Mouse (Mus musculus) kidney, embryonic 14.5 days (tissue): ENCODE data around the gene D630003M21Rik. TPM values are rescaled to one million over a fixed set of nuclear protein-coding genes. Genes with fewer than 3 reads are reported as not detected.

Experiments
- ATAC-seq: fragments of 200-750 bp; cut with Nextera tagmentation; 2 replicates; pipeline ENCODE4 v1.8.0; 2017; ENCODE audit warnings: moderate number of reproducible peaks, mild to moderate bottlenecking, moderate TSS enrichment, moderate library complexity; ENCODE audit not compliant: low FRiP score, low TSS enrichment
- H3K27ac ChIP-seq: fragments of 300-500 bp; sonication (generic); 2 replicates; pipeline ENCODE4 v1.5.1; 2014; ENCODE audit warnings: low read depth, mild to moderate bottlenecking, low read length, moderate library complexity, mixed read lengths
- H3K27me3 ChIP-seq: fragments of 300-500 bp; sonication (generic); 2 replicates; pipeline ENCODE4 v1.6.1; 2014; ENCODE audit warnings: mild to moderate bottlenecking, low read length; ENCODE audit not compliant: control insufficient read depth, insufficient read depth
- H3K36me3 ChIP-seq: fragments of 300-500 bp; sonication (generic); 2 replicates; pipeline ENCODE4 v1.6.1; 2014; ENCODE audit warnings: low read length, mixed read lengths; ENCODE audit not compliant: control insufficient read depth, insufficient read depth
- H3K4me1 ChIP-seq: fragments of 300-500 bp; sonication (generic); 2 replicates; pipeline ENCODE4 v1.6.1; 2014; ENCODE audit warnings: low read length, mixed read lengths; ENCODE audit not compliant: control insufficient read depth, insufficient read depth
- H3K4me2 ChIP-seq: fragments of 300-500 bp; sonication (generic); replicated peaks from 2 replicates; pipeline ENCODE4 v1.6.1; 2014; ENCODE audit warnings: low read depth, mild to moderate bottlenecking, low read length
- H3K4me3 ChIP-seq: fragments of 300-500 bp; sonication (generic); 2 replicates; pipeline ENCODE4 v1.5.1; 2014; ENCODE audit warnings: mild to moderate bottlenecking, low read length
- H3K9ac ChIP-seq: fragments of 300-500 bp; sonication (generic); 2 replicates; pipeline ENCODE4 v1.6.1; 2014; ENCODE audit warnings: low read depth, mild to moderate bottlenecking, low read length, moderate library complexity
- H3K9me3 ChIP-seq: fragments of 300-500 bp; sonication (generic); 2 replicates; pipeline ENCODE4 v1.6.1; 2016; ENCODE audit warnings: low read length; ENCODE audit not compliant: control insufficient read depth
- WGBS: fragments of 180-500 bp; shearing (Covaris S2); extraction: QIAGEN DNeasy Blood & Tissue Kit; methylation state at CpG from one replicate; pipeline ENCODE4 v1.1.7; 2014; 5-methylcytosine and 5-hydroxymethylcytosine counted together
- polyA plus RNA-seq: library from polyadenylated mRNA; unstranded; fragments of >200 nt; fragmentation: Nextera tagmentation; extraction: Ambion mirVana; gene quantifications from 2 replicates; pipeline ENCODE4 v1.2.1, GENCODE M21; 2014

Gene D630003M21Rik
- polyA plus RNA-seq, 1 experiment from 2014 or later: 5.2 TPM

DNA sequence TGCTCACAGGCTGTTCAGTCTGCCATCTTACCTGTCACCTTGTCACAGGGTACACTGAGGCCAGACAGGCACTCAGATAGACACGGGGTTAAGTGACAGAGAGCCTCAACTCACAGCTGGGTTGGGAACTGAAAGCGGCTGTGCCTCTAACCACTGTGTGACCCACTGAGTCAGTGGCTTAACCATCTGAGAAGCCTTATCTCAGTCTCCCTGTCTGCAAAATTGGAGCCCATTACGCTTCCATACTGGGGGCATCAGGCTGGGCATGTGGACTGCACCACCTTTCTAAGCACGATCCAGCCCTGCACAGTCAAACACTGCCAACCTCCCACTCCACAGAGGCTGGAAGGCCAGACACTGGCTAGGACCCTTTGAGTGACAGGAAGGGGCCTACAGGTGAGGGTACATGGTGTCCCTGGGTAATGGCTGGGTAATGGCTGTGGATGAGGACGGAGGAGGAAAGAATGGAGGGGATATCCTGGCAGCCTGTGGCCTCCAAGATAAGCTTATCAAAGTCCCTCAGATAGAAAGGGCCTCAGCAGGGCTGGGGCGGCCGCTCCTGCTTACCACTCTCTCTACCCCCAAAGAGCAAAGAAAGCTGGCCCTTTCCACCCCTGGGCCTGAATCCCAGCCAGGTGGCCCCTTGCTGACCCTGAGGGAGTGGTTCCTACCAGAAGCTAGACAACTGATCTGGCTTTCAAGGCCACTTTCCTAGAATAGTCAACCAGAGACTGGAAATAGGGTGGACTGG, 87.2 kb downstream of the D630003M21Rik start:
- Histone ChIP-seq H3K4me2 (no peak overlapping the region), H3K9me3 (no peaks in the 10 kb centered on the region), H3K27me3 (0 out of 2 replicates have a peak, but pooled peaks cover 5% of the 10 kb centered on the region), H3K27ac (no peak overlapping the region), H3K9ac (no peak overlapping the region), H3K4me3 (no peak overlapping the region), H3K4me1 (peaks cover 31% of the 10 kb centered on the region), H3K36me3 (no peaks in the 10 kb centered on the region; the same call in 1 of the 2 replicates)
- no peak for ATAC-seq
- 80% methylated on average over 7 of the region's 7 CpGs for WGBS

DNA sequence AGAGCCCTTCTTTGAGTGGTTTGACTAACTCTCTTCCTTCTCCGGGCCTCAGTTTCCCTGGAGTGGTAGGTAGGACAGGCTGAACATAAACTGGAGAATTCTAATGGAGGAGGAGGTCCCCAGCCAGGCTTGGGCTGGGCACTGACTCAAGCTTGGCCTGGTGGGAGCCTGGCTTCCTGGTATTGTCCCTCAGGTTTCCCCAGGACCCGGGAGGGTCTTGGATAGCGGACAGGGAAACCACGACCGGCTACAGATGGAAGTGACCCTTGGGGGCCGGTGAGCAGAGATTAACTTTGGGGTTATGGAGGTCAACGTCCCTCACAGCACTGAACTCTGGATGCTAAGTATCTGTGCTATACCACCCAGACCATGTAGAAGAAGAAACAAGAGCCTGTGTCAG, 87.8 kb downstream of the D630003M21Rik start:
- Histone ChIP-seq H3K27me3 (0 out of 2 replicates have a peak, but pooled peaks cover 5% of the 10 kb centered on the region), H3K9me3 (no peaks in the 10 kb centered on the region), H3K27ac (no peak overlapping the region), H3K4me1 (peaks cover 31% of the 10 kb centered on the region), H3K4me2 (no peak overlapping the region), H3K36me3 (no peaks in the 10 kb centered on the region; the same call in 1 of the 2 replicates), H3K4me3 (no peak overlapping the region), H3K9ac (no peak overlapping the region)
- 75% methylated on average over 7 of the region's 7 CpGs for WGBS
- ATAC-seq: no peak

DNA sequence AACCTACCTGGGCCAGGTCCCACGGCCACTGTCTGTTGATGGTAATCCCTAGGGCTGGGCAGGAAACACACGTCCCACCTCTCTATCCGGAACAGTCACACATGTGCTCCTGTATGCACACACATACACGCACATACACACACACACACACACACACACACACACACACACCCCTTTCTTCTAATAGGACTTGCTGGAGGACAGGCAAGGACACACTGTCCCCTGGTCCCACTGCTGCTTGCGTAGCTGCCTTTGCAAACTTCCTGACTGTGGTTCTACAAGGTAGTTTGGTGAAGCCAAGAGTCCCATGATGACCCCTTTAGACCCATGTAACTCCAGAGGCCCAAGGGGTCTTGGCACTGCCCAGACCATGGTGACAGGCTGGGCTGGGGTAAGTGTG, 88.4 kb downstream of the D630003M21Rik start:
- H3K4me3 ChIP-seq: no peak overlapping the region
- H3K9ac ChIP-seq: no peak overlapping the region
- H3K27me3 ChIP-seq: 0 out of 2 replicates have a peak, but pooled peaks cover under 1% of the 10 kb centered on the region
- H3K4me1 ChIP-seq: peaks cover 27% of the 10 kb centered on the region
- 84% methylated on average over 5 of the region's 5 CpGs for WGBS
- H3K9me3 ChIP-seq: no peaks in the 10 kb centered on the region
- H3K36me3 ChIP-seq: no peaks in the 10 kb centered on the region; the same call in 1 of the 2 replicates
- no peak for ATAC-seq
- no peak overlapping the region for H3K4me2 ChIP-seq
- H3K27ac ChIP-seq: no peak overlapping the region

DNA sequence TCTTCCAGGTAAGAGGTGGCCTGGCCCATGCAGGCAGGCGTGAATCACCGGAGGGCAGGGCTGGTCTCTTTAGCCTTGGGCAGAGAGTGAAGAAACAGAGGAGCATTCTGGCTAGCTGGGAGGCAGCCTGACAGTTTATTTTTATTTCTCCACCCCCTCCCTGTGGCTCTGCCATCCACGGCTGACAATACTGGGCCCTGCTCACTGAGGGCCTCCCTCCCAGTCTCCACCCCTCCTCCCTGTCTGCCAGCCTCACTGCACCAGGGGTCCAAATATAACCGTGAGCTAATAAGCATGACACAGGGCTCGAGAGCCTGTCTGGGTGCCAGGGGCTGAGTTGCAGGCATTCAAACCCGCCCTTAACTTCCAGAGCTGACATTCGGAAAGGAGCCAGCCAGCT, 89.4 kb downstream of the D630003M21Rik start:
- H3K9me3 ChIP-seq: no peaks in the 10 kb centered on the region
- 51% methylated on average over 7 of the region's 7 CpGs for WGBS
- no peaks in the 10 kb centered on the region for H3K27me3 ChIP-seq
- no peak overlapping the region for H3K27ac ChIP-seq
- ATAC-seq: no peak
- H3K9ac ChIP-seq: no peak overlapping the region
- H3K4me1 ChIP-seq: peaks cover 27% of the 10 kb centered on the region
- H3K4me3 ChIP-seq: no peak overlapping the region
- no peak overlapping the region for H3K4me2 ChIP-seq
- H3K36me3 ChIP-seq: no peaks in the 10 kb centered on the region; the same call in 1 of the 2 replicates

DNA sequence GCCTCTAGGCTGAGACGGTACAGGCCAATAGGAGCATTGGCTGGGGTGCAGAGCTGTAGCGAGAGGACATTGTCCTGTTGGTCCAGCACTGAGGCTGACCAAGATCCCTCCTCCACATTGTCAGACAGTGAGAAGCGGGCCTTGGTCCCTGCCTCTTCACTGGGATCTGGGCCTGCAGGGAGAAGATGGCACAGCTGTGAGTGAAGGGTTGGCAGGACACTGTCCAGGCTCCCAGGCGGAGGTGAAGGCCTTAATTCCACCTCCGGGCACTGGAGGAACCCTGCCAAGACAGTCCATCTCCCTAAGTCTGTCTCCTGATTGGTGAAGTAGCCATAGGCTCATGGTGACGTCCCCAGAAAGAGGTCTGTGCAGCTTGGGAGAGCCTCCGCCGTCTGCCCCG, 90.2 kb downstream of the D630003M21Rik start:
- peaks cover 20% of the 10 kb centered on the region for H3K4me1 ChIP-seq
- 95% methylated on average over 9 of the region's 9 CpGs for WGBS

DNA sequence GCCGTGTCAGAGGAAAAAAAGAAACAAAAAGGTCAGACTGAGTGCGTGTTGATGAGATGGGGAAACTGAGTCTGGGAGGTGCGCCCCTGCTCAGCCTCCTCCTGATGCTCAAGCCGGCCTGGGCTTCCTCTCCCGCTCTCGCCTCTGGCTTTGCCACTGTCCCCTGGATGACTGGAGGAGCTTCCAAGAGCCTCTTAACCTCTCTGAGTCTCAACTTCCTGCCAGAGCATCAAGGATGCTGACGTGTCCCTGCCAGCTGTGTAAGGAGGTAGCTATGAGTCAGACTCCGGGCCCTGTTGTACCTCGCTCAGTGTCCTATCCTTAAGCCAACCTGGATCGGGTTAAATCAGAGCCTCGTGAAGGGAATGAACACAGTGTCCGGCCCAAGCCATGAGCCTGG, 91.3 kb downstream of the D630003M21Rik start:
- no peak overlapping the region for H3K27ac ChIP-seq
- no peak overlapping the region for H3K4me3 ChIP-seq
- no peak for ATAC-seq
- H3K9ac ChIP-seq: no peak overlapping the region
- peaks cover 13% of the 10 kb centered on the region for H3K4me1 ChIP-seq
- no peaks in the 10 kb centered on the region for H3K27me3 ChIP-seq
- H3K4me2 ChIP-seq: no peak overlapping the region
- WGBS: 81% methylated on average over 12 of the region's 12 CpGs
- H3K9me3 ChIP-seq: no peaks in the 10 kb centered on the region
- H3K36me3 ChIP-seq: no peaks in the 10 kb centered on the region; the same call in 1 of the 2 replicates

More for the DNA sequence above, 90.2 kb downstream of the D630003M21Rik start:
- Histone ChIP-seq H3K9me3 (no peaks in the 10 kb centered on the region), H3K4me2 (no peak overlapping the region), H3K9ac (no peak overlapping the region), H3K4me3 (no peak overlapping the region), H3K27ac (no peak overlapping the region), H3K36me3 (no peaks in the 10 kb centered on the region; the same call in 1 of the 2 replicates), H3K27me3 (no peaks in the 10 kb centered on the region)
- ATAC-seq: no peak

DNA sequence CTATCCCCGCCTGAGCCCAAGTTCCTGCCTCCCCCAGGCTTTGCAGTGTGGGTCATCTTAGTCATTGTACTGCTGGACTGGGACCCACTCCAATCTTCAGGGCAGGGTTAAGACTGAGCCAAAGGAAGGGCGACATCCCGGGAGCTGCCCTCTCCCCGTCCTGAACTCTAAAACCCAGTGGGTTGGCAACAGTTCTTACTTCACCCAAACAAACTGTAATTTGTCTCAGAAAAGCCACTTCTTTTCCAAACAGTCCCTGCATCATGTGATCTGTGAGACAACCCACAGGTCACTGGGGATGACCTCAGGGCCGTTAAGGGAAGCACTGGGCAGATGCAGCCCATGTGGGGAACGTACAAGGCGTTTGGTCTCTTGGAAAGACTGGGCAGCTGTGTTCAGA, 92.8 kb downstream of the D630003M21Rik start:
- Histone ChIP-seq H3K9ac (no peak overlapping the region), H3K36me3 (no peaks in the 10 kb centered on the region; the same call in 1 of the 2 replicates), H3K27me3 (no peaks in the 10 kb centered on the region), H3K4me2 (no peak overlapping the region), H3K4me1 (peaks cover 8% of the 10 kb centered on the region; the same call in 1 of the 2 replicates), H3K9me3 (no peaks in the 10 kb centered on the region), H3K27ac (no peak overlapping the region), H3K4me3 (no peak overlapping the region)
- 46% methylated on average over 7 of the region's 7 CpGs for WGBS
- ATAC-seq: no peak

DNA sequence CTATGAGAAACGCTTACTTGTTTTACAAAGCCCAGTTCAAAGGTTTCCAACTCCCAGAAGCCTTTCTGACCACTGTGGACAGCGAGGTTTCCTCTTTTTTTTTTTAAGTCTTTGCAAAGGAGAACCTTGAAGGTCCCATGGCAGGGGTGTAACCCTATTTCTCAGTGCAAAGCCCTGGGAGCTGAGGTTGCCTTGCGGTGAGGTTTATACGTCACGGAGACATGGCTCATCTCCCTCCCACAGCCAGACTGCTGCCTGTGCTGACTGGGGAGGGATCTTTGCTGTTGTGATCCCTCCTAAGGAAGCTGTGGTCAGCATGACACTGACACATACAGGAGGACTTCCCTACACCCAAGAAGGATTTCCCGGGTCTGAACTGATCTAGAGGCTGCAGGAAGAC, 96.0 kb downstream of the D630003M21Rik start:
- peaks cover 12% of the 10 kb centered on the region for H3K4me1 ChIP-seq
- H3K9ac ChIP-seq: no peak overlapping the region
- H3K9me3 ChIP-seq: no peaks in the 10 kb centered on the region
- no peaks in the 10 kb centered on the region for H3K27me3 ChIP-seq
- WGBS: 54% methylated on average over 6 of the region's 6 CpGs
- H3K4me3 ChIP-seq: no peak overlapping the region
- no peak for ATAC-seq
- H3K4me2 ChIP-seq: no peak overlapping the region
- no peak overlapping the region for H3K27ac ChIP-seq
- H3K36me3 ChIP-seq: peaks cover 3% of the 10 kb centered on the region; the same call in 1 of the 2 replicates
